Mouse (Mus musculus): ENCODE results near the gene Cyp27a1.

Cyp27a1 gene

GRCm38 (mm10) chr1:74718113-74718512, 4.7 kb downstream of the Cyp27a1 start:
- no peak for DNase-seq (ENCODE audit: low spot score)

GRCm38 (mm10) chr1:74719281-74719680, 5.9 kb downstream of the Cyp27a1 start:
- DNase-seq (ENCODE audit: low spot score) = no peak

GRCm38 (mm10) chr1:74721657-74722056, 8.3 kb downstream of the Cyp27a1 start:
- no peak for DNase-seq (ENCODE audit: low spot score)

GRCm38 (mm10) chr1:74723748-74724147, 10.4 kb downstream of the Cyp27a1 start:
- DNase-seq (ENCODE audit: low spot score) = no peak

- DNase-seq (ENCODE audit: low spot score) = no peak
Observed at GRCm38 (mm10) chr1:74726114-74726513, 12.7 kb downstream of the Cyp27a1 start.

- DNase-seq (ENCODE audit: low spot score) = no peak
Observed at GRCm38 (mm10) chr1:74726674-74727073, 13.3 kb downstream of the Cyp27a1 start.

GRCm38 (mm10) chr1:74728446-74728845, 15.1 kb downstream of the Cyp27a1 start:
- no peak for DNase-seq (ENCODE audit: low spot score)

- DNase-seq (ENCODE audit: low spot score) = no peak
Observed at GRCm38 (mm10) chr1:74736977-74737376, 23.6 kb downstream of the Cyp27a1 start.

GRCm38 (mm10) chr1:74737500-74737899, 24.1 kb downstream of the Cyp27a1 start:
- no peak for DNase-seq (ENCODE audit: low spot score)

GRCm38 (mm10) chr1:74740846-74741245, 27.5 kb downstream of the Cyp27a1 start:
- DNase-seq (ENCODE audit: low spot score) = no peak

- no peak for DNase-seq (ENCODE audit: low spot score)
Observed at GRCm38 (mm10) chr1:74747335-74747734, 34.0 kb downstream of the Cyp27a1 start.

- peak; percentile 56 for DNase-seq (ENCODE audit: low spot score)
Observed at GRCm38 (mm10) chr1:74748643-74749271, 35.4 kb downstream of the Cyp27a1 start, which contains the start of gene Prkag3. Prkag3 (minus strand) TSS chr1:74749221.

- DNase-seq (ENCODE audit: low spot score) = peak; percentile 51
Observed at GRCm38 (mm10) chr1:74749301-74749700, 35.9 kb downstream of the Cyp27a1 start.

- no peak for DNase-seq (ENCODE audit: low spot score)
Observed at GRCm38 (mm10) chr1:74750683-74751082, 37.3 kb downstream of the Cyp27a1 start.

- no peak for DNase-seq (ENCODE audit: low spot score)
Observed at GRCm38 (mm10) chr1:74752150-74752549, 38.8 kb downstream of the Cyp27a1 start.

GRCm38 (mm10) chr1:74752833-74753232, 39.5 kb downstream of the Cyp27a1 start:
- no peak for DNase-seq (ENCODE audit: low spot score)

- DNase-seq (ENCODE audit: low spot score) = no peak
Observed at GRCm38 (mm10) chr1:74753266-74753974, 40.0 kb downstream of the Cyp27a1 start.

GRCm38 (mm10) chr1:74754175-74754785, 40.9 kb downstream of the Cyp27a1 start:
- DNase-seq (ENCODE audit: low spot score) = no peak

GRCm38 (mm10) chr1:74759773-74760172, 46.4 kb downstream of the Cyp27a1 start:
- DNase-seq (ENCODE audit: low spot score) = no peak

GRCm38 (mm10) chr1:74763081-74763480, 49.7 kb downstream of the Cyp27a1 start:
- DNase-seq (ENCODE audit: low spot score) = peak; percentile 64

GRCm38 (mm10) chr1:74770727-74771466, 57.5 kb downstream of the Cyp27a1 start:
- DNase-seq (ENCODE audit: low spot score) = no peak

- no peak for DNase-seq (ENCODE audit: low spot score)
Observed at GRCm38 (mm10) chr1:74771467-74771844, 58.1 kb downstream of the Cyp27a1 start.

GRCm38 (mm10) chr1:74771845-74771930, 58.3 kb downstream of the Cyp27a1 start, which contains the start of gene Wnt6:
Wnt6 (plus strand) TSS chr1:74771892.
- no peak for DNase-seq (ENCODE audit: low spot score)

All from urinary bladder, postnatal 25 days (tissue).